Mouse (Mus musculus): ENCODE results near the gene Nell1. TPM values are rescaled to one million over a fixed set of nuclear protein-coding genes. Genes with fewer than 3 reads are reported as not detected.

Gene Nell1
- polyA plus RNA-seq, 1 experiment from 2014 or later: 2.9 TPM

DNA sequence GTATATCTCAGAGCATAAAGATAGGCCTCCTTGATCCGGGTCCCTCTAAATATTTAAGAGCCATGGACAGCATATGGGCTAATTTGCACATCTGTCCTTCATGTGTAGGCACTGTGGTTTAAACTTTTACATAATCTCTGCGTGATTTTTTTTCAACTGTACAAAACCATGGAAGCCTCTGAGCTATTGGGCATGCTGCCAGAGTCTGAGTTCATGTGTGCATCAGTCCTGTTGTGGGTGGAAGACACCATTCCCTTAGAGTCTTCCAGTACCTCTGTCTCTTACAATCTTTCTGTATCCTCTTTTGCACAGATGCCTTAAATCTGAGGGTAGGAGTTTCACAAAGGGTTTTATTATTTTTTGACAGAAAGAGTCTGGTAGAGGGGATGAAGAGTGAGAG is 639.4 kb downstream of the Nell1 start:
- no peak overlapping the region for H3K9ac ChIP-seq (replicated peaks)
- H3K36me3 ChIP-seq: no peaks in the 10 kb centered on the region
- 75% methylated on average over 2 of the region's 2 CpGs for WGBS
- H3K4me3 ChIP-seq: no peak overlapping the region
- H3K4me1 ChIP-seq: no peaks in the 10 kb centered on the region
- no peaks in the 10 kb centered on the region for H3K27me3 ChIP-seq
- H3K4me2 ChIP-seq (replicated peaks): no peak overlapping the region
- no peaks in the 10 kb centered on the region for H3K9me3 ChIP-seq
- no peak for ATAC-seq (ENCODE audit: low FRiP score, low read depth)
- H3K27ac ChIP-seq (replicated peaks): no peak overlapping the region

DNA sequence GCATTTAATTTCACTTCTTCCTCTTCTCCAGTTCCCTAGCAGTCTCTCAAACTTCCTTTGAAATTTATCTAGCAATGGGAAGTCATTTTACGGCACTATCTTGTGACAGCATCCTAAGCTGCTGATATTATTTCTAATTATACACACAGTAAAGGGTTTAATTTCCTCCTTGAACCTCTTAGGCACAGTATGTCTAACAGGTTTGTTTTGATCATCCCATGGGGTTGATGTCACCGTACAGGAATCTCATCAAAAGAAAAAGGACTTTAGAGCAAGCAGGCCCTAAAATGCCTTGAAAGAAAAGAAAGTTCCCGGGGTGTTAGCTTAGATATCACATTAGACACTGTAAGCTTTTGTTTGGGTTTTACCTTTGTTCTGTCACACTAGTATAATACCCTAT is 654.5 kb downstream of the Nell1 start:
- WGBS: 71% methylated on average over 3 of the region's 3 CpGs
- ATAC-seq (ENCODE audit: low FRiP score, low read depth): no peak
- Histone ChIP-seq H3K36me3 (no peaks in the 10 kb centered on the region), H3K27me3 (no peaks in the 10 kb centered on the region), H3K9me3 (no peaks in the 10 kb centered on the region), H3K4me3 (no peak overlapping the region), H3K27ac (replicated peaks) (no peak overlapping the region), H3K4me1 (no peaks in the 10 kb centered on the region), H3K4me2 (replicated peaks) (no peak overlapping the region), H3K9ac (replicated peaks) (no peak overlapping the region)

DNA sequence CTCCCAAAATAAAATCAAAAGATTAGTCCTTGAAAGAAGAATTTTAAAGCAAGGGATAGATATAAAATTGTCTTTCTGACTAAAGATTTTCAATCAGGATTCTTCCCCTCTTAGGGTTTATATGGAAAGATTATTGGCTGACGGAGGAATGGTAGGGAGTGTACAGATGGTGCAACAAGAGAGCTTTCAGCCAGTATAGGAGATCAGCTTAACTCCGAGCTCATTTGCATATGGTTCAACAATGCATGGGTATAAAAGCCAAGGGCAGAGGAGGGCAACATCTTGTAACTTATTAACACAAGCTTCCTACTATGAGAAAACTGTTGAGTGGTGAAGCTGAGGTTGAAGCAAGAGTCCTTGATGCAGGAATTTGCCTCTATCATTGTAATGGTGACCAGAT is 658.5 kb downstream of the Nell1 start:
- Histone ChIP-seq H3K27ac (replicated peaks) (no peak overlapping the region), H3K36me3 (no peaks in the 10 kb centered on the region), H3K4me1 (no peaks in the 10 kb centered on the region), H3K4me3 (no peak overlapping the region), H3K9me3 (no peaks in the 10 kb centered on the region), H3K4me2 (replicated peaks) (no peak overlapping the region), H3K27me3 (no peaks in the 10 kb centered on the region), H3K9ac (replicated peaks) (no peak overlapping the region)
- peak; percentile 83 for ATAC-seq (ENCODE audit: low FRiP score, low read depth)
- WGBS: 42% methylated on average over 2 of the region's 2 CpGs

DNA sequence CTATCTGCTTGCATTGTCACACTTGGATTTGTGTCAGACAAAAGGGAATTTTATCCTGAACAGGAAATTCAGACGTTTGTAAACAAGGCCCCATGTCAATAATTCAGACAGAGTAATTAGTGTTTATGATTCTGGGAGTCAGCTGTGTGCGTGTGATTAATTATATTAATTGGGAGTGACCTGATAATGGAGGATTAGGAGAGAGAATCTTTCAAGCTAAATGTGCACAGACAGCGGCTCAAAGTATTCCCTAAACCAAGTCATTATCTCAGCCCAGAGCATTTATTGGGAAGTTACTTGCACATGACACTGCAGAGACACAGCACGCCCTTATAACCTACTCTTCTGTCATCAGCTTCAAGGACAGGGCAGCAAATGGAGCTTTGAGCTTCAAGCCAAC is 697.6 kb downstream of the Nell1 start:
- Histone ChIP-seq H3K27ac (replicated peaks) (no peak overlapping the region), H3K27me3 (no peaks in the 10 kb centered on the region), H3K4me2 (replicated peaks) (no peak overlapping the region), H3K9ac (replicated peaks) (no peak overlapping the region), H3K4me1 (no peaks in the 10 kb centered on the region), H3K9me3 (no peaks in the 10 kb centered on the region), H3K4me3 (no peak overlapping the region), H3K36me3 (no peaks in the 10 kb centered on the region)
- ATAC-seq (ENCODE audit: low FRiP score, low read depth): no peak
- 73% methylated on average over 4 of the region's 4 CpGs for WGBS

DNA sequence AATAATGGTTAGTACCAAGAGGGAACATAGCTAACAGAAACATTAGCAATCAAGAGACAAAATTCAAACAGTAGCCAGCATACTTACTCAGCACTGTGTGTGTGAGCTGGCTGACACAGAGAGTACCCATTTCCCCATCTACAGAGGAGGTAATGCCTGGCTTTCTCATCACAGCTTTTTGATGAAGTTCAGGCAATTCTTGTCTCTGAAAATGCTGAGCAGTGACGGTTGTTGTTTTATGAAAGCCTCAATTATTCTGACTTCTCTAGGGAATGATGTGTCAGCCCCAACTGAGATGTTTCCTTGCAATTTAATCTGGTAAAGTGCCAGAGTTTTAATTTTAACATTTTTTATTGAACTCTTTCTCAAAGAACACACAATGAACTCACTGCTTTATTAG is 700.8 kb downstream of the Nell1 start:
- no peak overlapping the region for H3K4me3 ChIP-seq
- H3K9me3 ChIP-seq: no peaks in the 10 kb centered on the region
- no peaks in the 10 kb centered on the region for H3K36me3 ChIP-seq

DNA sequence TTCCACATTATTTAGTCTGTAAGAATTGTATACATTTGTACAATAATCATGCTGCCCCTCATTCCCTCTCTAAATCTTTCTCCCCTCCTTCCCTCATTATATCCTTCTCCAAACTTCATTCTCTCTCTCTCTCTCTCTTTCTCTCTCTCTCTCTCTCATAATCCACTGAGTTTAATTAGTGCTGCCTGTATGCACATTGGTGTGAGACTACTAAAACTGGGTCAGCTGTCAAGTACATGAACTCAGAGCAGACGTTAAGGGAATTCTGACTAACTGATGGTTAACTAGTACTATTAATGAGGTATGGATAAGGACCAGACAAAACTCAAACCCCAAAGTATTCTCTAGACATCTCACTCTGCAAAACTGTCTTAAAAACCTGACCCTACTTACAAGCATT is 702.8 kb downstream of the Nell1 start:
- H3K27ac ChIP-seq (replicated peaks): no peak overlapping the region
- no peaks in the 10 kb centered on the region for H3K9me3 ChIP-seq
- no peaks in the 10 kb centered on the region for H3K4me1 ChIP-seq
- H3K9ac ChIP-seq (replicated peaks): no peak overlapping the region
- ATAC-seq (ENCODE audit: low FRiP score, low read depth): no peak
- no peaks in the 10 kb centered on the region for H3K36me3 ChIP-seq
- H3K27me3 ChIP-seq: no peaks in the 10 kb centered on the region
- WGBS: 61% methylated on average over 1 of the region's 1 CpGs
- H3K4me3 ChIP-seq: no peak overlapping the region
- no peak overlapping the region for H3K4me2 ChIP-seq (replicated peaks)

More for the DNA sequence above, 700.8 kb downstream of the Nell1 start:
- H3K4me1 ChIP-seq: no peaks in the 10 kb centered on the region
- no peak for ATAC-seq (ENCODE audit: low FRiP score, low read depth)
- no peaks in the 10 kb centered on the region for H3K27me3 ChIP-seq
- no peak overlapping the region for H3K27ac ChIP-seq (replicated peaks)
- 91% methylated on average over 1 of the region's 1 CpGs for WGBS
- H3K9ac ChIP-seq (replicated peaks): no peak overlapping the region
- no peak overlapping the region for H3K4me2 ChIP-seq (replicated peaks)

DNA sequence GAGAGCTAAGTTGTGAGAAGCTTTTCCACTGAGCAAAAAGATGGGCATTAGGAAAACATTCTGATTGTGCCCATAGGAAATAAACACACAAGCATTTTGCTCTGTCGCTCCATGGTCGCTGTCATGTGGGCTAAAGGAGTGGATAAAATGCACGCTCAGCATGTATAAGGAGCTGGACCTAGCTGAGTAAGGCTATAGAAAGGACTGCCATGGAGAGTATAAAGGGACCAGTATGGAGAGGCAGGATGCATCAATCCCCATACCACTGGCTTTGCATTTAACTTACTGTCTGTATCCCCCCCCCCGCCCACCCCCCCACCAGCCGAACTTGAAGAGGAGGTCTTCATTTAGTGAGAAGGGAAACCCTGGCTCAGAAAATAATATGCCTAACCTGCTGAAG is 711.7 kb downstream of the Nell1 start:
- Histone ChIP-seq H3K27ac (replicated peaks) (no peak overlapping the region), H3K27me3 (no peaks in the 10 kb centered on the region), H3K4me2 (replicated peaks) (no peak overlapping the region), H3K9me3 (no peaks in the 10 kb centered on the region), H3K4me1 (no peaks in the 10 kb centered on the region), H3K36me3 (no peaks in the 10 kb centered on the region), H3K4me3 (no peak overlapping the region), H3K9ac (replicated peaks) (no peak overlapping the region)
- peak; percentile 52; the same call in 1 of the 2 replicates for ATAC-seq (ENCODE audit: low FRiP score, low read depth)
- WGBS: 85% methylated on average over 5 of the region's 5 CpGs

DNA sequence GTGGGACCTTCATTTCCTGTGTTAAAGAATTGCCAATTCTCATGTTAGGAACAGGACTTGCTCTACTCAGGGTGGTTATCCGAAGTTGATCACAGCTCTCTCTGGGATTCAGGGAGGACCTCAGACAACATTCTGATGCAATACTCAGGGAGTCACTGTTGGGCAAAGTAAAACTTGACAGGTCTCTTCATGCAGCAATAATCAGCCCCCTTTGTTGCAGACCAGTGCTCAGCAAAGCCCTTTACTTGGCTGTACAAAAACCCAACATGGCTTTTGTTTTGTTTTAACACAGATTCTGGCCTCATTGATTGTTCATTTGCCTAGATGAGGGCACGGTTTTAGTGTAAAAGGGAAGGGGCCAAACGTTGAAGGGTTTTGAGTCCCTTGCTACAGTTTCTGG is 750.5 kb downstream of the Nell1 start:
- Histone ChIP-seq H3K4me1 (peaks cover 5% of the 10 kb centered on the region; the same call in 1 of the 2 replicates), H3K27ac (replicated peaks) (no peak overlapping the region), H3K4me2 (replicated peaks) (no peak overlapping the region), H3K9me3 (no peaks in the 10 kb centered on the region), H3K9ac (replicated peaks) (no peak overlapping the region), H3K4me3 (no peak overlapping the region), H3K36me3 (no peaks in the 10 kb centered on the region), H3K27me3 (no peaks in the 10 kb centered on the region)
- WGBS: 49% methylated on average over 3 of the region's 3 CpGs
- ATAC-seq (ENCODE audit: low FRiP score, low read depth): no peak

DNA sequence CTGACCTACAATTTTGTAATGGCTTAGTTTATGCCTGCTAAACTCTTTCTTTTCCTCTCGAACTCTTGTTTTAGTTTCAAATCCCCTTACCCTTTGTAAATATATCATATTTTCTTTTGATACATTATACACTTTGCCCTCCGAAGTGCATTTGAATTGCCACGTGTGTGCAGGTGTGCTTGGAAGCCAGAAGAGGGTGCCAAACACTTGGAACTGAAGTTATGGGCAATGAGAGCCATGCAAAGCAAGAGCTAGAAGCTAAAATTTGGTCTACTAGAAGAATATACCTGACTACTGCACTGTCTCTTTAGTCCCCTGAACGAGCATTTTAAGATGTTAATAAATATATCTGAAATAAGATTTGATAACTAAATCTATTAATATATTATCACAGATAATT is 756.3 kb downstream of the Nell1 start:
- H3K9me3 ChIP-seq: no peaks in the 10 kb centered on the region
- no peak overlapping the region for H3K9ac ChIP-seq (replicated peaks)
- H3K4me1 ChIP-seq: no peaks in the 10 kb centered on the region
- no peak overlapping the region for H3K4me2 ChIP-seq (replicated peaks)
- no peaks in the 10 kb centered on the region for H3K27me3 ChIP-seq
- H3K27ac ChIP-seq (replicated peaks): no peak overlapping the region
- no peak for ATAC-seq (ENCODE audit: low FRiP score, low read depth)
- no peaks in the 10 kb centered on the region for H3K36me3 ChIP-seq
- WGBS: 57% methylated on average over 4 of the region's 4 CpGs
- H3K4me3 ChIP-seq: no peak overlapping the region

DNA sequence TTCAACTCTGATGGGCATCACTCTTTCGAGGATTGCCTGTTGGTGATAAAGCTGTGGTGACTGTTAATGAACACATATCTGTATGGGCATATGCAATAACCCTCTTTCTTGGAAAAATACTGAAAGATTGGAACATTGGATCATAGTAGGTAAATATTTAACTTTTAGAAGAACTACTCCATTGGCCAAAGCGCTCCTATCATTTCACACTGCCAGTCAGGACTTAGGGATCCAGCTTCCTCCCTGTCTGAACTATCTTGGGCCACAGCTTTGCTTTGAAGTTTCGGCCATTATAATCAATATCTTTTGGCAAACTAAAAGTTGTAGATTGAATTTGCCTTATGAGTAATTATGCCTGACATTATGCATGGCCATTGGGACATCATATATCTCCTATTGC is 780.9 kb downstream of the Nell1 start:
- no peak overlapping the region for H3K4me3 ChIP-seq
- WGBS: 91% methylated on average over 3 of the region's 3 CpGs
- H3K4me2 ChIP-seq (replicated peaks): no peak overlapping the region
- no peaks in the 10 kb centered on the region for H3K4me1 ChIP-seq
- H3K27me3 ChIP-seq: no peaks in the 10 kb centered on the region
- ATAC-seq (ENCODE audit: low FRiP score, low read depth): no peak
- H3K9me3 ChIP-seq: no peaks in the 10 kb centered on the region
- H3K36me3 ChIP-seq: no peaks in the 10 kb centered on the region
- H3K27ac ChIP-seq (replicated peaks): no peak overlapping the region
- no peak overlapping the region for H3K9ac ChIP-seq (replicated peaks)

DNA sequence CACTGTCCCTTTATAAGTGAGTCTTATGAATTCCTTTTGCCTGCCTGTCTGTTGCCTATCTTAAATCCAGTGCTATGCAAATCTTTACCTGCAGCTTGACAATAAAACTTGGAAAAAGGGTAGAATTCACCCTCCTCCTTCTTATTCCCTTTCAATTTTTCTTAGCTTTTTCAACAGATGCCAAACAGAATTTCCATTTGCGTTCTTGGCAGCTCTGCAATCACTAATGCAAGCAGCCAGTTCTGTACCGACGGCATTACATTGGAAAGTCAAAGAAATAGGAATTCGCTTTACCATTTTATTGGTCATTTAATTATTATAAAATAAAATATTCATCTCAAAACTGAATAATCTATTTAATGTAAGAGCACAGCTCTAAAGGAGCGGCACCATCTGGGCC is 781.7 kb downstream of the Nell1 start:
- no peaks in the 10 kb centered on the region for H3K36me3 ChIP-seq
- no peaks in the 10 kb centered on the region for H3K4me1 ChIP-seq
- no peak overlapping the region for H3K27ac ChIP-seq (replicated peaks)
- no peak for ATAC-seq (ENCODE audit: low FRiP score, low read depth)
- no peak overlapping the region for H3K9ac ChIP-seq (replicated peaks)
- H3K27me3 ChIP-seq: no peaks in the 10 kb centered on the region
- H3K4me3 ChIP-seq: no peak overlapping the region
- H3K9me3 ChIP-seq: no peaks in the 10 kb centered on the region
- WGBS: 86% methylated on average over 5 of the region's 5 CpGs
- no peak overlapping the region for H3K4me2 ChIP-seq (replicated peaks)

DNA sequence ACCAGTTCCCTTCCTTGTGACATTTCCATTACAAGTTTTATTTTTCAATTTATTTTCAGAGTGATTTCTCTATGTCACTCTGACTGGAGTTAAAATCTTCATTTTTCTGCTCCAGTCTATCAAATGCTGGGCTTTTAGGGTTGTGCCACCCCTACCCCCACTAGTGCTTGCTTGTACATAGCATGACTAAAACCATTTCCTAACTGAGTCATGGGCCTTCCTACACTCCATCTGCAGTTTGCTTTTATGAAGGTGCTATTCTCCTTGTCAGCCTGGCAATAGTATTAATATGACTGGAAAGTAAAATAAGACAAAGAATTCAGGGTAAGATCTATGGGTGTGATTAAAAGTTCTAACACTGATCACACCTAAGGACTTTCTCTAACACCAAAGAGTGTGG is 798.9 kb downstream of the Nell1 start:
- Histone ChIP-seq H3K9ac (replicated peaks) (no peak overlapping the region), H3K9me3 (no peaks in the 10 kb centered on the region), H3K4me1 (no peaks in the 10 kb centered on the region), H3K27ac (replicated peaks) (no peak overlapping the region), H3K27me3 (no peaks in the 10 kb centered on the region), H3K4me3 (no peak overlapping the region), H3K36me3 (no peaks in the 10 kb centered on the region), H3K4me2 (replicated peaks) (no peak overlapping the region)
- ATAC-seq (ENCODE audit: low FRiP score, low read depth): no peak

DNA sequence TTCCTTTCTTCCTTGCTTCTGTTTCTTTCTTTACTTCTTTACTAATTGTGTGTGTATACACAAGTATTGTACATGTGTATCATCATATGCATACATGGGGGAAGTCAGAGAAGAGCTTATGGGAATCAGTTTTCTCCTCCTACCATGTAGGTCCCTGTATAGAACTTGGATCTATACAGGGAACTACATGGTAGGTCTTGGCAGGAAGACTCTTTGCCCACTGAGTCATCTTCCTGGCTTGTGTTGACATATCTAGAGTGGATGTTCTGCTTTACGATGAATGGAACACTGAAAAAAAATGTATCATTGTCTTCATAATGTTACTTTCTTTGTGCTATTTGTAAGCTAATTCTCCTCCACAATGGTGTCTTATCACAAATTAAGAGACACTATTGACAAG is 806.4 kb downstream of the Nell1 start:
- Histone ChIP-seq H3K4me2 (replicated peaks) (no peak overlapping the region), H3K9ac (replicated peaks) (no peak overlapping the region), H3K27ac (replicated peaks) (no peak overlapping the region), H3K4me1 (no peaks in the 10 kb centered on the region), H3K27me3 (no peaks in the 10 kb centered on the region), H3K4me3 (no peak overlapping the region), H3K9me3 (no peaks in the 10 kb centered on the region), H3K36me3 (no peaks in the 10 kb centered on the region)
- WGBS: 93% methylated on average over 1 of the region's 1 CpGs
- no peak for ATAC-seq (ENCODE audit: low FRiP score, low read depth)
